Mouse (Mus musculus): ENCODE results near the gene Tead4. TPM values are rescaled to one million over a fixed set of nuclear protein-coding genes. Genes with fewer than 3 reads are reported as not detected.

Tead4 gene
- total and polyA plus RNA-seq, 2 experiments, result 0.18 to 0.39 TPM

DNA sequence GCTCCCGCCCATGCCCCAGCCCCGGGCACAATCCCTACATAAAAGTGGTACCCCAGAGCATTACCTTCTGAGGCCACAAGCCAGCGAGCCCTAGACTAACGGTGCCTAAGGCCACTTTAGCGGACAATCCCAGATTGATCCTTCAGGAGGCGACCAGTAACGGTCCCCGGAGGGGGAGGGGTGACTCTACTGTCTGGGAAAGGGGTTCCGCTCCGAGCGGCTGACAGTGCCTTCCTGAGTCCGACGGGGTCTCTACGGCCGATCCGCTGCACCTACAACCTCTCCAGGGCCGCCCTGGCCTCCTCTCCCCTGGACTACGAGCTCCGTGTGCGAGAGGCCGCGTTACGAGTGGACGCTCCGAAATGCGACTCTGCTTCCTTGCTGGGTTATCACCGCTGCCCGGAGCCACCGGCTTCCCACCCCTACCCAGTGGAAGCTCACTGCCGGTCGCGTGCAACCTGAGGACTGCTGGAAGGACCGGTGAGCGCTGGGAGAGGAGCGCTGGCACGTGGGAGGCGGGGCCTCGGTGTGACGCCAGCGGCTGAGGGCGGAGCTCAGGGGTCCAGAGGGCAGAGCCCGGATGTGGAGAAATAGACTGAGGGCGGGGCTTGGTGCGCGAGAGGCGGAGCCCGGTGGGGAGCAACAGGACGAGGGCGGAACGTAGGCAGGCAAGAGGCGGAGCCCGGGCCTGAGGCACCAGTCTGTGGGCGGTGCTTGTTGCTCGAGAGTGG, 100.3 kb downstream of the Tead4 start:
- Histone ChIP-seq H3K9ac (ENCODE audit: low read depth, low read length) (peak overlapping the region; percentile 73), H3K4me3 (ENCODE audit: insufficient read depth, low read depth, low read length) (peak overlapping the region; percentile 69), H3K27ac (replicated peaks; ENCODE audit: insufficient read depth, low read depth, low read length) (no peak overlapping the region), H3K36me3 (ENCODE audit: control insufficient read depth, insufficient read depth, low read length) (no peaks in the 10 kb centered on the region), H3K4me1 (ENCODE audit: control insufficient read depth, insufficient read depth, low read length) (peaks cover 3% of the 10 kb centered on the region; the same call in 1 of the 2 replicates), H3K79me2 (ENCODE audit: control insufficient read depth, insufficient read depth, low read length) (no peaks in the 10 kb centered on the region), H3K27me3 (ENCODE audit: control insufficient read depth, insufficient read depth, low read length) (no peaks in the 10 kb centered on the region)
- 1% methylated on average over 54 of the region's 54 CpGs for WGBS
- TF ChIP-seq CTCF (IDR thresholded peaks at IDR 0.05; ENCODE audit: low read depth, low read length) (no peak), POLR2A (IDR thresholded peaks at IDR 0.05; ENCODE audit: extremely low read depth, insufficient read depth, low read length) (peak; percentile 75)
- DNase-seq (ENCODE audit: extremely low read depth, low read depth, low spot score), result peak; percentile 93

DNA sequence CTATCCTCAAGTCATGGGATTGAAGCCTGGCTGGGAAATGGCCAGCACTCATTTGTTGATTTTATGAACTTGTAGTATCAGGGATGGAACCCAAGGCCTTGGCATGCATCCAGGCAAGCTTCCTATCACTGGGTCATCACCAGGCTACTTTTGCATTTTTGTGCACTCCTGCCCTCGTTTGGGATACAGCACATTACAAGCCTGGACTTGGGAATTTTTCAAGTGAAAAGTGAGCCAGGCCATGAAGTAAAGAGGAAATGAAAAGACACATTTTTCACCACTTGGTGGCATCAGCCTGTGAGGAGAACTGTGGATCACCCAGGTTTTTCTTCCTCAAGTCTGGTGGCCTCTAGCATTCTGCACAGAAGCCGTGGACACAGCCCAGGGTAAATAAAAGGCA, 117.1 kb downstream of the Tead4 start:
- DNase-seq (ENCODE audit: extremely low read depth, low read depth, low spot score), result no peak
- no peaks in the 10 kb centered on the region for H3K36me3 ChIP-seq (ENCODE audit: control insufficient read depth, insufficient read depth, low read length)
- H3K27ac ChIP-seq (replicated peaks; ENCODE audit: insufficient read depth, low read depth, low read length), result no peak overlapping the region
- no peak overlapping the region for H3K9ac ChIP-seq (ENCODE audit: low read depth, low read length)
- H3K27me3 ChIP-seq (ENCODE audit: control insufficient read depth, insufficient read depth, low read length), result no peaks in the 10 kb centered on the region
- H3K79me2 ChIP-seq (ENCODE audit: control insufficient read depth, insufficient read depth, low read length), result no peaks in the 10 kb centered on the region
- TF ChIP-seq POLR2A (IDR thresholded peaks at IDR 0.05; ENCODE audit: extremely low read depth, insufficient read depth, low read length), result no peak
- TF ChIP-seq CTCF (IDR thresholded peaks at IDR 0.05; ENCODE audit: low read depth, low read length), result no peak
- 51% methylated on average over 2 of the region's 2 CpGs for WGBS
- no peaks in the 10 kb centered on the region for H3K4me1 ChIP-seq (ENCODE audit: control insufficient read depth, insufficient read depth, low read length)
- H3K4me3 ChIP-seq (ENCODE audit: insufficient read depth, low read depth, low read length), result no peak overlapping the region

DNA sequence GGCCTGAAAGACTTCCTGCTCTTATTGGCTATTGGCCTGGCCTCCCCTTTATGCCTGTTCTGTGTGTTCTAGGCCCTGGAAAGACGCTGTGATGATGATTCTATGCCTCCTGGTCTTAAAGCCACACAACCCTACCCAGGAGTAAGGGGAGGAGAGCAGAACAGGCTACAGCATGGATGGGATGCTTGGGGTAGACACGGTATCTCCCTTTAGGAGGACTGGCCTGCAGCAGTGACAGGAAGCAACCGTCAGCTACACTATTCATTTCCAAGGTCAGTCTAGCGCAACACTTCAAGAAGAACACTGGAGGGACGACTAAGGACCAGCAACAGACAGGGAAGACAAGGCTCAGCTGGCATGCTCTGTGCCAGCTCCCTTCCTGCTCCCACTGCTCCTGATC, 119.4 kb downstream of the Tead4 start:
- WGBS, result 68% methylated on average over 5 of the region's 5 CpGs
- Histone ChIP-seq H3K4me1 (ENCODE audit: control insufficient read depth, insufficient read depth, low read length) (no peaks in the 10 kb centered on the region), H3K4me3 (ENCODE audit: insufficient read depth, low read depth, low read length) (no peak overlapping the region), H3K79me2 (ENCODE audit: control insufficient read depth, insufficient read depth, low read length) (no peaks in the 10 kb centered on the region), H3K27ac (replicated peaks; ENCODE audit: insufficient read depth, low read depth, low read length) (no peak overlapping the region), H3K9ac (ENCODE audit: low read depth, low read length) (no peak overlapping the region), H3K27me3 (ENCODE audit: control insufficient read depth, insufficient read depth, low read length) (no peaks in the 10 kb centered on the region), H3K36me3 (ENCODE audit: control insufficient read depth, insufficient read depth, low read length) (no peaks in the 10 kb centered on the region)
- TF ChIP-seq POLR2A (IDR thresholded peaks at IDR 0.05; ENCODE audit: extremely low read depth, insufficient read depth, low read length) (no peak), CTCF (IDR thresholded peaks at IDR 0.05; ENCODE audit: low read depth, low read length) (no peak)
- no peak for DNase-seq (ENCODE audit: extremely low read depth, low read depth, low spot score)

DNA sequence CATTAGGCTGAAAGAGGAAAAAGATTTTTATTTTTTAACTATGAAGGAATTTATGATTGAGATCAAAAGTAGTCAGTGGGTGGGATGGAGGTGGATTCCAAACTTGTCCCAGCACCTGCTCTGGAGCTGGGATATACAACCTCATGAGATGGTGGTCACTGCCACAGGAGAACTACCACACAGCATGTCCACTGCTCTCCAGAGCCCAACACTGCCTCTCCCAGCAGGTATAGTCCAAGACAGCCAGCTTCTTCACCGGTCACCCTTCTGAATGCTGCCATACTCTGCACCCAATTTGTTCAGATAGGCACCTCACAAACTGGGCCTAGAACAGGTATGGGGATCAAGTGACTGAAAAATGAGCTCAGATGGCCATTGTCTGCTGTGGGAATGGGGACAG, 121.0 kb downstream of the Tead4 start:
- Histone ChIP-seq H3K9ac (ENCODE audit: low read depth, low read length) (no peak overlapping the region), H3K27ac (replicated peaks; ENCODE audit: insufficient read depth, low read depth, low read length) (no peak overlapping the region), H3K4me1 (ENCODE audit: control insufficient read depth, insufficient read depth, low read length) (no peaks in the 10 kb centered on the region), H3K4me3 (ENCODE audit: insufficient read depth, low read depth, low read length) (no peak overlapping the region), H3K27me3 (ENCODE audit: control insufficient read depth, insufficient read depth, low read length) (no peaks in the 10 kb centered on the region), H3K36me3 (ENCODE audit: control insufficient read depth, insufficient read depth, low read length) (no peaks in the 10 kb centered on the region), H3K79me2 (ENCODE audit: control insufficient read depth, insufficient read depth, low read length) (no peaks in the 10 kb centered on the region)
- 100% methylated on average over 1 of the region's 1 CpGs for WGBS
- DNase-seq (ENCODE audit: extremely low read depth, low read depth, low spot score), result no peak
- TF ChIP-seq CTCF (IDR thresholded peaks at IDR 0.05; ENCODE audit: low read depth, low read length) (no peak), POLR2A (IDR thresholded peaks at IDR 0.05; ENCODE audit: extremely low read depth, insufficient read depth, low read length) (no peak)

DNA sequence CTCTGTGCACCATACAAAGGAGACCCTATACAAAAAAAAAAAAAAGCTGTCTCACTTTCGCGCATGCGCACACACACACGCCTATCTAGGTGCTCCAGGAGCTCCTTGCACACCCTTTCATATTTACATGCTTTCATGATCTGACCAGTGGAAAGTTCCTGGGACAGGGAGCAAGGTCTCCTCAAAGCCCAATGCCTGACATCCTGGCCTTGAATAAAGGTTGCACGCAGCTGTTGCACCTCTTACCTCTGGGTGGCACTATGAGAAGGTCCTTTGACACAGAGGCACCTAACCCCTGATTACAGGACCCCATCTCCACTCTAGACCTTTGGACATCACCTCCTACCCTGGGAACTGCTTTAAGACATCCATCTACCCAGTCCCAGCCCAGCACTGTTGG, 121.4 kb downstream of the Tead4 start:
- H3K27ac ChIP-seq (replicated peaks; ENCODE audit: insufficient read depth, low read depth, low read length), result no peak overlapping the region
- H3K27me3 ChIP-seq (ENCODE audit: control insufficient read depth, insufficient read depth, low read length), result no peaks in the 10 kb centered on the region
- H3K36me3 ChIP-seq (ENCODE audit: control insufficient read depth, insufficient read depth, low read length), result no peaks in the 10 kb centered on the region
- no peaks in the 10 kb centered on the region for H3K4me1 ChIP-seq (ENCODE audit: control insufficient read depth, insufficient read depth, low read length)
- no peaks in the 10 kb centered on the region for H3K79me2 ChIP-seq (ENCODE audit: control insufficient read depth, insufficient read depth, low read length)
- TF ChIP-seq CTCF (IDR thresholded peaks at IDR 0.05; ENCODE audit: low read depth, low read length) (no peak), POLR2A (IDR thresholded peaks at IDR 0.05; ENCODE audit: extremely low read depth, insufficient read depth, low read length) (no peak)
- no peak for DNase-seq (ENCODE audit: extremely low read depth, low read depth, low spot score)
- H3K9ac ChIP-seq (ENCODE audit: low read depth, low read length), result no peak overlapping the region
- H3K4me3 ChIP-seq (ENCODE audit: insufficient read depth, low read depth, low read length), result no peak overlapping the region
- 78% methylated on average over 5 of the region's 5 CpGs for WGBS

DNA sequence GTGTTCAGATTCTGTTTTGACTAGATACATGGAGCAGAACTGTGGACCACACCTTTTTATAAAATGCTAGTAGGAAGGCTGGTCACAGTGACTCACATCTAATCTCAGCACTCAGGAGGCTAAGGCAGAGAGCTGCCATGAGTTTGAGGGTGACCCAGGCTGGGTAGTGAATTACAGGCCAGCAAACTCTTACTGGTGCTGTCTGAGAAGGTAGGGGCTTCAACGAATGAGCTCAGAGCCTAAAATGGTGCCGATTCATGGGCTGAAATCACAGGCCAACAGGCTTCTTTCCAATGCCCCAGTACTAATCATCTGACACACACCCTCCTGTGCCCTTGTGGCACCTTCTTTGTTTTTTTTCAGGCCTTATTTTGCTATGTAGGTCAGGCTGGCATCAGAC, 121.9 kb downstream of the Tead4 start:
- no peak overlapping the region for H3K9ac ChIP-seq (ENCODE audit: low read depth, low read length)
- H3K4me1 ChIP-seq (ENCODE audit: control insufficient read depth, insufficient read depth, low read length), result no peaks in the 10 kb centered on the region
- H3K79me2 ChIP-seq (ENCODE audit: control insufficient read depth, insufficient read depth, low read length), result no peaks in the 10 kb centered on the region
- H3K4me3 ChIP-seq (ENCODE audit: insufficient read depth, low read depth, low read length), result no peak overlapping the region
- 92% methylated on average over 2 of the region's 2 CpGs for WGBS
- DNase-seq (ENCODE audit: extremely low read depth, low read depth, low spot score), result no peak
- TF ChIP-seq CTCF (IDR thresholded peaks at IDR 0.05; ENCODE audit: low read depth, low read length), result no peak
- no peak for TF ChIP-seq POLR2A (IDR thresholded peaks at IDR 0.05; ENCODE audit: extremely low read depth, insufficient read depth, low read length)
- H3K27me3 ChIP-seq (ENCODE audit: control insufficient read depth, insufficient read depth, low read length), result no peaks in the 10 kb centered on the region
- H3K27ac ChIP-seq (replicated peaks; ENCODE audit: insufficient read depth, low read depth, low read length), result no peak overlapping the region
- no peaks in the 10 kb centered on the region for H3K36me3 ChIP-seq (ENCODE audit: control insufficient read depth, insufficient read depth, low read length)

Other genes with a start within 250 kb of the Tead4 start
- gene Tspan9, start 157.2 kb downstream of the Tead4 start, total RNA-seq (2014; rRNA removed), result 23.2 and 35.8 TPM in 2 replicates
- gene Tspan9, start 157.2 kb downstream of the Tead4 start, polyA plus RNA-seq (2012; rRNA removed), result 39.1 and 40.0 TPM in 2 replicates
- 0.74 TPM in 2 replicates for gene Tulp3, start 55.0 kb upstream of the Tead4 start, total RNA-seq (2014; rRNA removed)
- gene Tulp3, start 55.0 kb upstream of the Tead4 start, polyA plus RNA-seq (2012; rRNA removed), result 0.86 and 0.92 TPM in 2 replicates
- gene Rhno1, start 62.1 kb upstream of the Tead4 start, total RNA-seq (2014; rRNA removed), result 2.9 and 3.0 TPM in 2 replicates
- gene Rhno1, start 62.1 kb upstream of the Tead4 start, polyA plus RNA-seq (2012; rRNA removed), result 3.0 and 4.2 TPM in 2 replicates
- 0.27 TPM in 1 of 2 replicates, not detected in the other for gene Foxm1, start 62.1 kb upstream of the Tead4 start, total RNA-seq (2014; rRNA removed)
- 0.40 and 0.94 TPM in 2 replicates for gene Foxm1, start 62.1 kb upstream of the Tead4 start, polyA plus RNA-seq (2012; rRNA removed)
- not detected in 2 replicates for gene Tex52, start 74.6 kb upstream of the Tead4 start, total RNA-seq (2014; rRNA removed)
- gene Tex52, start 74.6 kb upstream of the Tead4 start, polyA plus RNA-seq (2012; rRNA removed), result not detected in 2 replicates
- gene Gm44596, start 74.7 kb upstream of the Tead4 start, total RNA-seq (2014; rRNA removed), result not detected in 2 replicates
- not detected in 2 replicates for gene Gm44596, start 74.7 kb upstream of the Tead4 start, polyA plus RNA-seq (2012; rRNA removed)
- 0.09 and 0.27 TPM in 2 replicates for gene Nrip2, start 98.5 kb upstream of the Tead4 start, total RNA-seq (2014; rRNA removed)
- gene Nrip2, start 98.5 kb upstream of the Tead4 start, polyA plus RNA-seq (2012; rRNA removed), result not detected in 2 replicates
- gene Itfg2, start 124.1 kb upstream of the Tead4 start, total RNA-seq (2014; rRNA removed), result 3.1 and 4.9 TPM in 2 replicates
- 10.6 and 12.1 TPM in 2 replicates for gene Itfg2, start 124.1 kb upstream of the Tead4 start, polyA plus RNA-seq (2012; rRNA removed)
- gene Fkbp4, start 137.9 kb upstream of the Tead4 start, total RNA-seq (2014; rRNA removed), result 129 and 150 TPM in 2 replicates
- 99.8 and 146 TPM in 2 replicates for gene Fkbp4, start 137.9 kb upstream of the Tead4 start, polyA plus RNA-seq (2012; rRNA removed)
- gene Pzp, start 225.9 kb upstream of the Tead4 start, total RNA-seq (2014; rRNA removed), result 1,917 and 2,554 TPM in 2 replicates
- gene Pzp, start 225.9 kb upstream of the Tead4 start, polyA plus RNA-seq (2012; rRNA removed), result 1,366 and 1,553 TPM in 2 replicates